Mouse (Mus musculus) ES-E14 (cell line): ENCODE data around the gene Glis2.

Experiments
- CHD2 ChIP-seq: IDR thresholded peaks from 2 replicates; pipeline ENCODE4 v1.6.1; 2014; ENCODE audit warnings: mild to moderate bottlenecking, low read depth, low read length, inconsistent platforms
- HCFC1 ChIP-seq: IDR thresholded peaks from 2 replicates; pipeline ENCODE4 v1.6.1; 2012; ENCODE audit warnings: low read length, inconsistent platforms, borderline replicate concordance; ENCODE audit not compliant: insufficient read depth
- ZNF384 ChIP-seq: IDR thresholded peaks from 2 replicates; pipeline ENCODE4 v1.6.1; 2012; ENCODE audit warnings: low read depth, low read length, inconsistent platforms

- no peak for TF ChIP-seq CHD2
- TF ChIP-seq ZNF384, result no peak
- TF ChIP-seq HCFC1, result no peak
Observed at GRCm38 (mm10) chr16:4628898-4629419, 34.4 kb downstream of the Glis2 start.
